Mouse (Mus musculus): ENCODE measurements around the gene Eif1. TPM values are rescaled to one million over a fixed set of nuclear protein-coding genes. Genes with fewer than 3 reads are reported as not detected.
"Not testable (repeated sequence)": the region's sequence is repeated elsewhere in the genome, so short reads cannot be mapped to it uniquely, and the experiment has no call there.

Eif1 gene
- polyA plus RNA-seq, 1 experiment from 2014 or later: 1,752 TPM

DNA sequence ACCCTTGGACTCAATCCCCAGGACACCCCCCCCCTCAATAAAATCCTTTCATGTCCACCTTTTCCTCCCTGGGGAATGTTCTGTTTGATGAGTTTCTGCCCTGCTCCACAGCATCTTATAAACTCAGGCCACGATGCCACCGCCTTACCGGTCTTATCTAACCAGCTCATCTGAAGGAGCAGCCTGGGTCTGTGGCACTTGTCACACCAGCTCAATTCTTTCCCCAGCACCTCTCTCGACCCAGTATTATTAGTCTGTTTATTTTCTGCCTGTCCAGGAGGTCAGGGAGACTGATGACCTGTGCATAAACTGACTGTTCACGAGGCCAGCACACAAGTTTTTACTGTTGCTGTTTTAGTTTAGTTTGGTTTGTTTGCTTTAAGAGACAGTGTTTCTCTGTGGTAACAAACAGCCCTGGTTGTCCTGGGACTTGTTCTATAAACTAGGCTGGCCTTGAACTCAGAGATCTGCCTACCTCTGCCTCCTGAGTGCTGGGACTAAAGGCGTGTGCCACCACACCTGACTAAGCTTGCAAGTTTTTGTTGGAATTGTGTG lies 1.8 kb upstream of the Eif1 start:
- H3K27me3 ChIP-seq (ENCODE audit: insufficient read depth, low read length): no peaks in the 10 kb centered on the region
- peak overlapping the region; percentile 94 for H3K27ac ChIP-seq (ENCODE audit: low read depth)
- H3K4me2 ChIP-seq (ENCODE audit: low read depth, low read length): peak overlapping the region; percentile 80
- no peak for TF ChIP-seq EP300 (IDR thresholded peaks at IDR 0.05; ENCODE audit: low read depth)
- TF ChIP-seq CTCF (IDR thresholded peaks at IDR 0.05; ENCODE audit: low read depth): no peak
- peaks cover 32% of the 10 kb centered on the region for H3K4me1 ChIP-seq (ENCODE audit: insufficient read depth)
- H3K4me3 ChIP-seq (ENCODE audit: low read depth, low read length): no peak overlapping the region
- peak; percentile 45 for DNase-seq
- peak; percentile 9 for ATAC-seq
- H3K9ac ChIP-seq (replicated peaks): peak overlapping the region; percentile 33
- no peaks in the 10 kb centered on the region for H3K9me3 ChIP-seq (ENCODE audit: low read length)
- 37% methylated on average over 6 of the region's 6 CpGs for WGBS (ENCODE audit: insufficient replicate concordance)
- H3K36me3 ChIP-seq (replicated peaks; ENCODE audit: insufficient read depth, low read length): peaks cover 18% of the 10 kb centered on the region

- 64% methylated on average over 10 of the region's 10 CpGs for WGBS (ENCODE audit: insufficient replicate concordance)
- Histone ChIP-seq H3K27ac (ENCODE audit: low read depth) (peak overlapping the region; percentile 94), H3K4me2 (ENCODE audit: low read depth, low read length) (peak overlapping the region; percentile 80), H3K36me3 (replicated peaks; ENCODE audit: insufficient read depth, low read length) (peaks cover 18% of the 10 kb centered on the region), H3K4me1 (ENCODE audit: insufficient read depth) (peaks cover 32% of the 10 kb centered on the region), H3K9me3 (ENCODE audit: low read length) (no peaks in the 10 kb centered on the region), H3K27me3 (ENCODE audit: insufficient read depth, low read length) (no peaks in the 10 kb centered on the region), H3K9ac (replicated peaks) (peak overlapping the region; percentile 63), H3K4me3 (ENCODE audit: low read depth, low read length) (peak overlapping the region; percentile 90)
- DNase-seq: peak; percentile 42
- TF ChIP-seq EP300 (IDR thresholded peaks at IDR 0.05; ENCODE audit: low read depth) (peak; percentile 4; the same call in 1 of the 2 replicates), CTCF (IDR thresholded peaks at IDR 0.05; ENCODE audit: low read depth) (no peak)
- no peak for ATAC-seq
Observed at GRCm38 (mm10) chr11:100318529-100319451, 895 bp upstream of the Eif1 start.

DNA sequence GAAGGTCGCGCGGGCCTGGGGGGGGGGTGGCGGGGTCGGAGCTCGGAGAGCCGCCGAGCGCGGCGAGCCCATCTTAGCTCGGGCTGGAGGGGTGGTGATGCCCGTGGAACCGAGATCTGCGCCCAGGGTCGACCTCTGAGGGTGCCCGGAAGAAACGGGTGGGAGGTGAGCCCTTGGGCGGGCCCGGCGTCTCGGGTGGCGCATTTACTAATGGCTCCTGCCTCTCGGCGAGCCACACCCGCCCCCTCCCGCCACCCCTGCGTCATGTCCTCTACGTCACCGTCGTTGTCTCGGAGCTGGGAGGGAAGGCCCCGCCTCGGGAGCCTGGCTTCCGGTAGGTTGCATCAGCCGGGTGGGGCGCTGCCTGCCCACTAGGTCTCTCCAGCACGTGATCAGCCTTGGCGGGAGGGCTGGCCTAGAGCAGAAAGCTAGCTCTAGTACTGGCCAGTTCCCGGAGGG lies 516 bp downstream of the Eif1 start:
- H3K27me3 ChIP-seq (ENCODE audit: insufficient read depth, low read length): no peaks in the 10 kb centered on the region
- WGBS (ENCODE audit: insufficient replicate concordance): 1% methylated on average over 28 of the region's 40 CpGs
- DNase-seq (peak; percentile 99), ATAC-seq (peak; percentile 79)
- H3K4me3 ChIP-seq (ENCODE audit: low read depth, low read length): peak overlapping the region; percentile 90
- H3K4me2 ChIP-seq (ENCODE audit: low read depth, low read length): peak overlapping the region; percentile 85
- H3K4me1 ChIP-seq (ENCODE audit: insufficient read depth): peaks cover 26% of the 10 kb centered on the region
- peak overlapping the region; percentile 100 for H3K27ac ChIP-seq (ENCODE audit: low read depth)
- peak; percentile 44 for TF ChIP-seq CTCF (IDR thresholded peaks at IDR 0.05; ENCODE audit: low read depth)
- peak; percentile 83 for TF ChIP-seq EP300 (IDR thresholded peaks at IDR 0.05; ENCODE audit: low read depth)
- H3K9me3 ChIP-seq (ENCODE audit: low read length): no peaks in the 10 kb centered on the region
- peak overlapping the region; percentile 98 for H3K9ac ChIP-seq (replicated peaks)
- peaks cover 18% of the 10 kb centered on the region for H3K36me3 ChIP-seq (replicated peaks; ENCODE audit: insufficient read depth, low read length)

DNA sequence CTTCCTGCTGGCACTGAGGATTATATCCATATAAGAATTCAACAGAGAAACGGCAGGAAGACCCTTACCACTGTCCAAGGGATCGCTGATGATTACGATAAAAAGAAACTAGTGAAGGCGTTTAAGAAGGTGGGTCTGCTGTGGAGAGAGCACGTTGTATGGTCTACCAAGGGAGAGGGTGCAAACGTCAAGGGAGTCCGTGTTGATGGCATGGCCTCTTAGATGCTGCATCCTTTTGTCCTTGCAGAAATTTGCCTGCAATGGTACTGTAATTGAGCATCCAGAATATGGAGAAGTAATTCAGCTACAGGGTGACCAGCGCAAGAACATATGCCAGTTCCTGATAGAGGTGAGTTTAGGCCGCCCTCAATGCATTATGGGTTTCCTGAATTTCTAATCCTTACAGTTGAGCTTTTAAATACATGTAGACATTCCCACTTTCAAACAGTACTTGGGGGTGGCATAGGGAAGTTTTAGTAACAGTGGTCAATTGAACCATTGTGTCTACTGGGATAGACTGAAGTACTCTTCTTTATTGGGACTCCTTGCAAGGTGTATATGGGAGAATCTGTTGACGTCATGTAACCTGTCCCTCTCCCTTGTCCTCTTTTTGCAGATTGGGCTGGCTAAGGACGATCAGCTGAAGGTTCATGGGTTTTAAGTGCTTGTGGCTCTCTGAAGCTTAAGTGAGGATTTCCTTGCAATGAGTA lies 1.2 kb downstream of the Eif1 start:
- not testable (repeated sequence) for ATAC-seq; H3K27me3 ChIP-seq (ENCODE audit: insufficient read depth, low read length); DNase-seq; H3K9me3 ChIP-seq (ENCODE audit: low read length)
- H3K4me3 ChIP-seq (ENCODE audit: low read depth, low read length): peak overlapping the region; percentile 90
- WGBS (ENCODE audit: insufficient replicate concordance): 12% methylated on average over 11 of the region's 11 CpGs
- peak overlapping the region; percentile 100 for H3K27ac ChIP-seq (ENCODE audit: low read depth)
- peak overlapping the region; percentile 98 for H3K9ac ChIP-seq (replicated peaks)
- H3K36me3 ChIP-seq (replicated peaks; ENCODE audit: insufficient read depth, low read length): peaks cover 18% of the 10 kb centered on the region
- peaks cover 26% of the 10 kb centered on the region for H3K4me1 ChIP-seq (ENCODE audit: insufficient read depth)
- H3K4me2 ChIP-seq (ENCODE audit: low read depth, low read length): peak overlapping the region; percentile 85

DNA sequence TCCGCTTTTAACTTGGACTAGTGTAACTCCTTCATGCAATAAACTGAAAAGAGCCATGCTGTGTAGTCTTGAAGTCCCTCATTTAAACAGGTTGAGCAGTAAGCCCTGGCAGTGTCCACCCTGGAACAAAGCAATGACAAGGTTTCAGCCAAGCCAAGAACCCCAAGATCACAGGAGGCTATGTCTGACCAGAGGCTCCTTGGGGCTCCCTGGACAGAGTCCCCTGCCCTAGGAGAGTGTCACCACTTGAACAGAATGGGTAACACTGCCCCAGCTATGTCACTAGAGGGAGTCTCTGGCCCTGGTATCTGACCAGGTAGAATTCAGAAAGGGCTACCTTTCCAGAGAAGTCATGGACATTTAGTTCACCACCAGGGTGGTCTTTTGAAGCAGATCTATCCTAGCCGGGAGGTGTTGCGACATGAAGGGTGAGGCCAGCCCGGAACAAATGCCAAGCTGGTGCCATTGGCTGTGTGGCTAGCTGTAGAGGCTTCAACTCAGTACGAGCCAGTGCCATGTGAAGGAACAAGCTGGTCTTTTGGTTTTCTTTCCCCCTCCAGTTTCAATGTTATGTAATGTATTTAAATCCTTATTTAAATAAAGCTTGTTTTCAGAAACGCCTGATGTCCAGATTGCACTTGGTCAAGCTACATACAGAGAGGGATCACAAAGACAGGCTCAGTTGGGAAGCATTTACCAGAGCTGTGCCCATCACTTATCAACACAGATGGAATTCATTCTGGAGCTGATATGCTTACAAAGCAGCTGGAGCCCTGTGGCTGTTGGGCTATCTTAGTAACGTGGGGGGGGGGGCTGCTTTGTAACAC lies 2.0 kb downstream of the Eif1 start:
- Histone ChIP-seq H3K36me3 (replicated peaks; ENCODE audit: insufficient read depth, low read length) (peaks cover 18% of the 10 kb centered on the region), H3K4me3 (ENCODE audit: low read depth, low read length) (peak overlapping the region; percentile 90; the same call in 1 of the 2 replicates), H3K4me1 (ENCODE audit: insufficient read depth) (peaks cover 22% of the 10 kb centered on the region), H3K27ac (ENCODE audit: low read depth) (peak overlapping the region; percentile 7), H3K4me2 (ENCODE audit: low read depth, low read length) (peak overlapping the region; percentile 85), H3K9ac (replicated peaks) (peak overlapping the region; percentile 23)
- ATAC-seq; DNase-seq; H3K9me3 ChIP-seq (ENCODE audit: low read length); H3K27me3 ChIP-seq (ENCODE audit: insufficient read depth, low read length): not testable (repeated sequence)
- WGBS (ENCODE audit: insufficient replicate concordance): 68% methylated on average over 7 of the region's 7 CpGs
- peak; percentile 21 for TF ChIP-seq CTCF (IDR thresholded peaks at IDR 0.05; ENCODE audit: low read depth)
